Mouse (Mus musculus): ENCODE data around the gene Lrrc46.

Gene Lrrc46

DNA sequence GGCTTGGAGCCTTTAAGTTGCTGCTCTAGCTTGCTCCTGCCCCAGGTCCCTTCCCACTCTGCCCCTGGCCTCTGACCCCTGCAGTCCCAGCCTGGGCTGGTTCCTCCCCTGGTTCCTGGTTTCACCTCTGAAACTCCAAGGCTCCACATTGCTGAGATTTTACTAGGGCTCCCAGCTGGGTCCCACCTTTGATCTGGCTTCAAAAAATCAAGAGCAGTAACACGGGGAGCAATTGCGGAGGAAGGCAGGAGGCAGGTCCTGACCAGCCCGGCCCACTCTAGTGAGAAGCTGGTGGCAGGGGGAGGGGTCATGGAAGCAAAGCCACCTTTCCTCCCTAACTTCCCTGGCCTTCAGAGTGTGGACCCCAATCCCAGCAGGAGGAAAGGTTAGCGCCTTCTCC lies 56.3 kb downstream of the Lrrc46 start:
- in situ Hi-C loops (cut with MboI; ENCODE audit: unreplicated experiment in 2 of 2), result loop anchor here (5.0 kb wide), 1 partner anchor 37 kb away; no protein-coding TSS in a partner anchor
